Mouse (Mus musculus) heart, adult 9 months (tissue): ENCODE measurements around the gene Gm42715.
"Not testable (repeated sequence)": the region's sequence is repeated elsewhere in the genome, so short reads cannot be mapped to it uniquely, and the experiment has no call there.

ENCODE experiments used
- DNase-seq, 2 experiments: peaks; one replicate each; pipeline ENCODE4 v3.0.0; 2022; ENCODE audit warnings: low spot score in 2 of 2

Gene Gm42715

GRCm38 (mm10) chr7:127519284-127519683 lies at the start of gene Gm42715:
TSS of gene Gm42715 (plus strand) at chr7:127519584.
- no peak for DNase-seq

GRCm38 (mm10) chr7:127470011-127470715 lies 49.2 kb upstream of the Gm42715 start:
- peak; percentile 25 to 27 for DNase-seq

GRCm38 (mm10) chr7:127470743-127471645 lies 48.4 kb upstream of the Gm42715 start:
- DNase-seq, result peak; percentile 96

- DNase-seq, result no peak
Measured at GRCm38 (mm10) chr7:127471646-127472010, 47.8 kb upstream of the Gm42715 start.

- DNase-seq, result no peak
Measured at GRCm38 (mm10) chr7:127472060-127472459, 47.3 kb upstream of the Gm42715 start.

GRCm38 (mm10) chr7:127473705-127474104 lies 45.7 kb upstream of the Gm42715 start:
- DNase-seq, result no peak

GRCm38 (mm10) chr7:127474378-127475070 lies 44.9 kb upstream of the Gm42715 start:
- no peak for DNase-seq

- DNase-seq, result no peak
Measured at GRCm38 (mm10) chr7:127475186-127475740, 44.1 kb upstream of the Gm42715 start.

GRCm38 (mm10) chr7:127476336-127476735 lies 43.0 kb upstream of the Gm42715 start:
- DNase-seq, result peak in 1 of 2 experiments; percentile 15

GRCm38 (mm10) chr7:127476855-127477254 lies 42.5 kb upstream of the Gm42715 start:
- DNase-seq, result peak in 1 of 2 experiments; percentile 11

- peak; percentile 100 for DNase-seq
Measured at GRCm38 (mm10) chr7:127477687-127478634, 41.4 kb upstream of the Gm42715 start.

GRCm38 (mm10) chr7:127478635-127479317 lies 40.6 kb upstream of the Gm42715 start, which contains the start of gene Fbrs:
TSS of gene Fbrs (plus strand) at chr7:127479199.
- DNase-seq, result peak; percentile 98 to 99

- peak; percentile 34 to 39 for DNase-seq
Measured at GRCm38 (mm10) chr7:127479318-127480225, 39.8 kb upstream of the Gm42715 start.

GRCm38 (mm10) chr7:127480321-127480720 lies 39.1 kb upstream of the Gm42715 start:
- peak in 1 of 2 experiments; percentile 20 for DNase-seq

- DNase-seq, result no peak
Measured at GRCm38 (mm10) chr7:127485416-127485815, 34.0 kb upstream of the Gm42715 start.

GRCm38 (mm10) chr7:127488364-127488763 lies 31.0 kb upstream of the Gm42715 start:
- DNase-seq, result not testable (repeated sequence)

GRCm38 (mm10) chr7:127489982-127490381 lies 29.4 kb upstream of the Gm42715 start:
- DNase-seq, result no peak

- DNase-seq, result no peak
Measured at GRCm38 (mm10) chr7:127491846-127492245, 27.5 kb upstream of the Gm42715 start.

- no peak for DNase-seq
Measured at GRCm38 (mm10) chr7:127494648-127495047, 24.7 kb upstream of the Gm42715 start.
